Mouse (Mus musculus): ENCODE results near the gene Top2a.

DNA sequence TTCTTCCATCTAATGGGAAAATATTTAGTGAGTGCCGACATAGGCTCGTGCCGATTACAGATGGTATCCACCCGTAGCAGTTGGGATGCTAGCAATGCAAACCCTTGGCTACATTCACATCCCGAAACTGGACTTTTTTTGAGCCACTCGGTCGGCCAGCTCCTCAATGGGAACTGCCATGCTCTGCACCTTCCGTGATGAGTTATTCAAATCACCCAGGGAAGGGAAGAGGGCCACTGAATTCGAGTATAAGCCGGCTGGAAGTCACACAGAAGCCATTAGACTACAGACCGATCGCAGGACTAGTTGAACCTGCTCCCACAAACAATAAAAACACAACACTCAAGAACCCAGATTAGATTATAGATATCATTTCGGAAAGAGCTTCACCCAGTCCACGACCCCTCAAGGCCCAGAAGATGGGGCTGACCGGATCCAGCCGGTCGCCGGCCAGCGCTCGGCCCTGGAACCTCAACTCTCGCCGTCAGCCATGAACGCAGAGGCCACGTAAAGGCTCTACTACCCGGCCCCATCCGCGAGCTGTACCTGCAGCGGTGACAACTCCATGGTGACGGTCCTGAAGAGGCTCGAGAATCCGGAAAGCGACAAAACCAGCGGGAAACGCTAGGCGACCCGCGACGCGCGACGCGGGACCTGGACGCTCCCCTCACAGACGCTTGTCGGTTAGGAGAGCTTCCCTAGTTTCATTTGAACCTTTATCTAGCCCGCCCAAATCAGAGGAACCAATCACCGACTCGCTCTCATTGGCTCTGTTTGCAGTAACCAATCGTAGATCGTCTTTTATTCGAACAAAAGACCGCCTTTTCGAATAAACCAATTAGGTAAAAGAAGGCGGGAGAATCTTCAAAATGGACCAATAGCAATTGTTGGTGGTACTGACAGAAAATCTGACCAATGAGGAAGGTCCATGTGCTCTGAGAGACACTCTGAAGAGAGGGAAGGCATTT, at the start of gene Top2a:
- TF ChIP-seq POLR2A (IDR thresholded peaks at IDR 0.05; ENCODE audit: low read depth, low read length) = peak; percentile 87
- TF ChIP-seq CTCF (IDR thresholded peaks at IDR 0.05; ENCODE audit: borderline replicate concordance, insufficient read depth, low read length) = no peak
